ENCODE assay signal across 1 mouse cellular context in the genomic region with DNA sequence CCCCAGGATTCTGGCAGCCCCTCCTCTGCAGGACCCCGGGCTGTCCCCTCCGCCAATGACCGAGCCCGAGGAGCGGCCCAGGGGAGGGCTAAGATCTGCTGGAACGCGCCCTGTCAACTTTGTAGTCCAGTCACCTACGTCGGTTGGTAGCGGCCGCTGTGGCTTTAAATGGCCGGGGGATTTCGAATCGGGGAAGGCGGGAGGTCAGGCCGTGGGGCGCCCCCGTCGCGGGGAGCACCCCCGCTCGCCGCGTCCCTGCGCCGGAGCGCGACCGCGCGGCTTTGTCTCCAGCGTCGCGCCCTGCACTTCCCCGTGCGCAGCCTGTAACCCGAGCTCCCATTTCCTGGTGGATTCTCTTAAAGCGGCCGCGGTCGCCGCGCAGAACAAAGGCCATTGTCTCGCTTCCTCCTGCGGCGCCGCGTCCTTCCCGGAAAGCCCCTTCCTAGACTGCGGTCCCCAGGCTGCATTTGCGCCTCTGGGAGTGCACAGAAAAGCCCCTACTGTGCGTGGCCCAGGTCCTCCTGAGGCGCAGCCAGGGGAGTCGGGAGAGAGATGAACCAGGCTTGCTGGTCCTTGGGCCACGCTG.
TF ChIP-seq lines count a peak whose summit lies in the region.

No protein-coding gene starts in this region.

TF ChIP-seq in CH12.LX, 34 proteins besides CTCF, POLR2A, EP300 and RAD21 (continued from another document):
- TF ChIP-seq JUN (IDR thresholded peaks at IDR 0.05; ENCODE audit: insufficient read depth, low read depth, low read length), result no peak
- peak; percentile 51; the same call in 1 of the 2 replicates for TF ChIP-seq ZMIZ1 (IDR thresholded peaks at IDR 0.05; ENCODE audit: low read depth, low read length)
- TF ChIP-seq USF2 (conservative IDR thresholded peaks at IDR 0.05; ENCODE audit: low read depth, low read length), result no peak
- no peak for TF ChIP-seq GABPA (IDR thresholded peaks at IDR 0.05; ENCODE audit: insufficient replicate concordance, low read depth, low read length)
- TF ChIP-seq TCF12 (IDR thresholded peaks at IDR 0.05; ENCODE audit: low read depth, low read length), result peak; percentile 70
